Mouse (Mus musculus) E14TG2a.4 (cell line): ENCODE results near the gene Tspoap1.

Experiments
- CTCF ChIP-seq: conservative IDR thresholded peaks from 2 replicates; pipeline ENCODE4 v1.5.1; 2014; ENCODE audit warnings: low read length
- POU5F1 ChIP-seq: IDR thresholded peaks from 2 replicates; pipeline ENCODE4 v1.6.1; 2014; ENCODE audit warnings: low read length, borderline replicate concordance

- TF ChIP-seq CTCF = no peak
- no peak for TF ChIP-seq POU5F1
Measured at GRCm38 (mm10) chr11:87751031-87751430, 9.3 kb upstream of the Tspoap1 start.
